Mouse (Mus musculus): Measurements from ENCODE around the gene Glipr1.
"Not testable (repeated sequence)": the region's sequence is repeated elsewhere in the genome, so short reads cannot be mapped to it uniquely, and the experiment has no call there.

The Glipr1 gene

DNA sequence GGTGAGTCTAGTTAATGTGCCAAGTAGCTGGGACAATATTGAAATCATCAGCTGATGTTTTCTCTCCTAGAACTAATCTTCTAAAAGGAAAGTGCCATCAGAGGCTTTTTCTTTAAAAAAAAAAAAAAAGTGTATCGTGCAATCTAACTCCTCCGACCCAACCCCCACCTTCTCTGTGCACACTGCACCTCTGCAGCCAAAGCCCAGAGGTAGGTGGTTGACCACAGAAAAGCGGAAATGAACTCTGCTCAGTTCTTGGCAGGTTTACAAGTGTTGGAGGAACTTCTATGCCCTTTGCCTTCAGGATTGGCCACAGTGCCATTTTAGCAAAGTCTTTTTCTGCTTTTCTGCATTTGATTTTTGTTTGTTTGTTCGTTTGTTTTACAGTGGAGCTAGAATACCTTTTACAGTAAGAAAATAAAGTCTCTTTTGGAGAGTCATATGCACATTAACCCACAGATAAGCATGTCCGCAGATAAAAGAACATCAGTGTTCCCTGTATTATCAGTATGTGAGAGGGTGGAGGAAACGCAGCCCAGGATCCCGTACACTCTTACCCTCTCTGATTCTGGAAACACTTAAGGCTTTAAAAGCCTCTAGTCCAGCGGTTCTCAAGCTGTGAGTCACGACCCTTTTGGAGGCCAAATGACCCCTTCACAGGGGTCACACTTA lies at the start of gene Glipr1:
Glipr1 (minus strand) TSS at position 88 of the 672 bp plus-strand sequence.
- no peak for DNase-seq (ENCODE audit: inconsistent ontology term)

DNA sequence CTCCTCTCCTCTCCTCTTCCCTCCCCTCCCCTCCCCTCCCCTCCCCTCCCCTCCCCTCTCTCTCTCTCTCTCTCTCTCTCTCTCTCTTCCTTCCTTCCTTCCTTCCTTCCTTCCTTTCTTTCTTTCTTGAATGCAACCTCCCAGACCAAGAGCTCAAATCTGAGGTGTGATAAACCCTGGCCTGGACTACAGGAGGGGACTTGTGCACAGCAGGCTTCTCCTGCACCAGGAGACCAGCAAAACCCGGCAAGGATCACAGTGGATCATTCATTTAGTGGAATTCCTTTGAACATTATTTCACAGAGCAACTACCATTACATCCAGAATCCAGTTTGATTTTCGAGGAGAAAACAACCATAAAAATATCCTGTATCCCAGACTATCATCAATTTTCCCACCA lies 49.5 kb upstream of the Glipr1 start:
- not testable (repeated sequence) for DNase-seq (ENCODE audit: inconsistent ontology term)

DNA sequence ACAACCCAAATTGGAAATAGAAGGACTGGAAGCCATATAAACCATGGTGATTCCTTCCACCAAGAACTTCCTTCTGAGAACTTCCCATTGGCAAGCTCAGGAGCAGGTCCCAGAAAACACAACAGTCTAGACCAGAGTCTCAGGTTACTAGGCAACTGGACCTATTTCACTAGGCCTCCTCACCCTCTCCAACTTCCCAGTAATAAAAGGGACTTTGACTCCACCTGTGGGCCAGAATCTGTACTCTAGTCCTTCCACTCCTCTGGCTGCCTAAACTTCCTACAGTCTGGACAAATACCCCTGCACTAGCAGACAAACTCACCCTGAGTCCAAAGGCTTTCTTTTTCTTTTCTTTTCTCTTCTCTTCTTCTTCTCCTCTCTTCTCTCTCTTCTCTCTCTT lies 48.8 kb upstream of the Glipr1 start:
- no peak for DNase-seq (ENCODE audit: inconsistent ontology term)

DNA sequence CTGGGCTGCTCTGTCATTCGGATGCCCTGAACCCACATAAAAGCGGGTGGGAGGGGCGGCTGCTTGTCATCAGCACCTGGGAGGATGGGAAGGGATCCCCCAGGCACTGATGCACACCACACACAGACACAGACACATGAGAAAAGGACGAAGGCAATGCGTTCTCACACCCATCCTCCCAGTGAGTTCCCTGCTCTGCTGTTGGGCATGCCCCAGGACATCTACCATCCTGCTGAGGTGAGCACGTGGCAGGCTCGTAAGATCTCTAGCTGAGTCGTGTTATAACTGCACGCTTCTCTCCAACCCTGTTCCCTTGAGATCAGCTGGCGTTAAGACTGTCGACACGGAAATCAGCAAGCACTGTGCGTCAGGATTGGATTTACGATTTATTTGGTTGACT lies 41.9 kb upstream of the Glipr1 start:
- not testable (repeated sequence) for DNase-seq (ENCODE audit: inconsistent ontology term)

DNA sequence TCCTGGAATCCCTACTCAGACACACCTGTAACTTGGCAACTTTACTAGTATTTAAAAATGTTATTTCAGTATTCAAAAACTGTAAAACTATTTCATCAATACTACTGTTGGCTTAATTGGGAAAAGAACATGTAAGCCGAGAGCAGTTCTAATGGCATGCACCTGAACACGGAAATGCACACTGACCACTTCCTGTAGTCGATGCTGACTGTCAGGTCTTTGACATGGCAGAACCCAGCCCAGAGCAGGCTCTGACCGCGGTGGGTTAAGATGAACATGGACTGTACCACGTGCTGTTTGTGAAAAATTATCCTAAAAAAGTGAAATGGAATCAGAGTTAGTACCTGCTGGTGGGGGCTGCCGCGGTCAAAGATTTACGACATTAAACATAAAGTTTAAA lies 41.1 kb upstream of the Glipr1 start:
- not testable (repeated sequence) for DNase-seq (ENCODE audit: inconsistent ontology term)

DNA sequence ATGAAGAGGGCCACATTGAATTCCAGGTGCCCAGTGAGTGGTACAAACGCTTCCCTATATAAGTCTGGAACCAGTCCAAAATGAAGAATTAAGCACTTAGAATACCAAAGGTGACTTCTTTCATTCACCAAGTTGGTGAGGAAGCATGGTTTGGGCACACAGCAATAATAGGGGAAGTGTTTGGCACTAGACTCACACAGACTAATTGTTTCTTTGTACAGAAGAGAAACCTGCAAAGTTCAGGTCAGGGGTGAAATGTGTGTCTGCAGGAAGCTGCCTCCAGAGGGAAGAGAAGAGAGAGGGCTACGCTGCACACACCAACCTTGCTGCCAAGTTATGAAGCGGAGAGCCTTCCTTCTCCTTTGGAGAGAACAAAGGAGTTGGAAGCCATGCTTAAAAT lies 26.3 kb upstream of the Glipr1 start:
- DNase-seq (ENCODE audit: inconsistent ontology term) = not testable (repeated sequence)

DNA sequence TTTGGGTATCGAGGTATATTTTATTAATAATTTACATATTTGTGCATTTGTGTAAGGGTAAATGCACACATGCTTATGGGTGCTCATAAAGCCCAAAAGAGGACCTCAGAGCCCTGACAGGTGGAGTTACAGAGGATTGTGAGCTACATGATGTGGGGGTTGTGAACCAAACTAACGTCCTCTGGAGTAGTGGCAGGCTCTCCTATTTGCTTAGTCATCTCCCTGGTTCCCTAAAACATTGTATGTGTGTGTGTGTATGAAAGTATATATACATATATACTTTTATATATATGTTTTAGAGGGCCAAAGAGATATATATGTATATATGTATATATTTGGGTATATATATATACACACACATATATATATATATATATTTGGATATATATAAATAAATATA lies 21.2 kb upstream of the Glipr1 start:
- DNase-seq (ENCODE audit: inconsistent ontology term) = no peak

DNA sequence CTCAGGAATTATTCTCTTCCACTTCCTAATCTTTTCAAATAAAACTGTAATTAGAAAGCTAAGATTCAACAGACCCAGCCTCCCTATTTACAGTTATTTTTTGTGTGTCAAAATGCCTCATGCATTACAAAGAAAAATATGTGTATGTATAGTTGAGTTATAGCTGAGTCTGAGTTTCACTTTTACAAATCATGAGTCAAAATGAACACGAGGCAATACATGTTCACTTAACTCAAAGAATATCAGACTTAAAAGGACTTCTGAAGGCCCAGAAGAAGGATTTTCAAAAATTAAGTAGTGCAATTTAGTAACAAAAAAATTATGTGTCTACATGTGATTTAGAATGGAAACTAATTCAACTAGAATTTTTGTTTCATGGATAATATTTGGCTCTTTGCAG lies 7.1 kb upstream of the Glipr1 start:
- DNase-seq (ENCODE audit: inconsistent ontology term) = not testable (repeated sequence)

DNA sequence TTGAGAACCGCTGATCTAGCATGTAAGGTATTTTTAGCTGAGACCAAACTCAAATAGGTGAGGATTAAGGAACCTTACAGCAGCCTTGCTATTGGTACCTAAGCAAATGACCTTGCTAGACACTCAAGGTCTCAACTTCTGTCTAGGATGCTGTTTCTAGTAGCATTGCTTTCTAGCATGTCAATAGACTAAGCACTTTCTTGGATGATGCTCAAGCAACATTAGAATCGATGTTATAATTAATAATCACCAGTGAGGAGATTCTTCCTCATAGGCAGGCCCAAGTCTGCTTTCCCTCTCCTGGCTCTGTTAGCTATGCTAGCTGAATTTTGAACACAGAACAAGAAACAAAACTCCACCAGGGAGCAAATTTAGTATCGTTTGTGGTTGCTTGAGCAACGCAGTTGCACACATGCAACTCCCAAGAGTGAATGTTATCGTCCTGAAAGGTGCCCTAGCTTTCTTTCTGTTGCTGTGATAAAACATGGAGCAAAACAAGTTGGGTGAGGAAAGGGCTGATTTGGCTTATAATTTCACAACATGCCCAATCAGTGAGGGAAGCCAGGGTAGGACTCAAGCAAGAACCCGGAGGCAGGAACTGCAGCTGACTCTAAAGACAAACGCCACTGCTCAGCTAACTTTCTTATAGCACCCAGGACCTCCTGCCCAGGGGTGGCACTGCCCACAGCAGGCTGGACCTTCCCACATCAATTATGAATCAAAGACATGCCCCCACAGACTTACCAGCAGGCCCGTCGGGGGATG lies 493 bp downstream of the Glipr1 start:
- DNase-seq (ENCODE audit: inconsistent ontology term) = no peak

DNA sequence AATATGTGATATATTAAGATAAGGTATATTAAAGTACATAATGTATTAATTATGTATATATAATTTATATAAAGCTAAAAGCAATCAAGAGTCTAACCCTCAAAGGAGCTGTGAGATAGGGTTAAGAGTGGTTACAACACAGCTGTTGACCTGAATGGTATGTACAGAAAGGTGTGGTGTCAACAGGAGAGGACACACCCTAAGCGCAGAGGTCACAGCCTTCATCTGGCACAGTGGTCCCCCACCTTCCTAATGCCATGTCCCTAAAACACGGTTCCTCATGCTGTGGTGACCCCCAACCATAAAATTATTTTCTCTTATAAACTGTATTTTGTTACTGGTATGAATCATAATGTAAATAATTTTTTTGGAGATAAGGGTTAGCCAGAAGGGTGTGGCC lies 1.1 kb downstream of the Glipr1 start:
- DNase-seq (ENCODE audit: inconsistent ontology term) = no peak

DNA sequence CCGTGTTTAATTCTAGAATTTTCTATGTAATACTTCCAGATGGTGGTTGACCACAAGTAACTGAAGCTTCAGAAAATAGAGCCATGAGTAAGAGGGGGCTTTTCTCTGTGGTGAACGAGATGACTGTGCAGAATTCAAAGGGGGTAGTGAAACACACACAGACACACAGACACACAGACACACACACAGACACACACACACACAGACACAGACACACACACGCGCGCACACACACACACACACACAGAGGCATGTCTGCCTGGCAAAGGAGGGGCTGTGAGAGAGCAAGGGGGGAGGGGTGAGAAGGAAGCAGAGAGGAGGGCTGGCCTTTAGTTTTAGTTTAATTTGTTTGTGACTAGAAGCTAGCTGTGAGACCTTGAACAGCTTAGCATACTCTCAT lies 1.9 kb downstream of the Glipr1 start:
- DNase-seq (ENCODE audit: inconsistent ontology term) = no peak

DNA sequence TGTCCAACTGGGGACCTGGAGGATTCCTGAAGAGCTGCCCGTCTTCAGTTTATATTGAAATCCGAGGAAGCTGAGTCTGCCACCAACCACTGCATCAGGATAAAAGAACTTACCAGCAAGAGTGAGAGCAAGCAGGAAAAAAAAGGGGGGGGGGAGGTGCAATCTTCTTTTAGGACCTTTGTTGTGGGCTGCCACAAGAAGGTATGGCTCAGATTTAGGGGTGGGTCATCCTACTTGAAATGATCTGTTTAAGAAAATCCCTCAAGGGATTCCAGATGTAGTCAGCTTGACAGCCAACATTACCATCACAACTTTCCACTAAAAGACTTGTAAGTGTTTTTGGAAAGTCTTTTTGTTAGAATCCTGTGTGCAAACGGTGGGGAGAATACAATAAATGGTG lies 2.7 kb downstream of the Glipr1 start:
- no peak for DNase-seq (ENCODE audit: inconsistent ontology term)

DNA sequence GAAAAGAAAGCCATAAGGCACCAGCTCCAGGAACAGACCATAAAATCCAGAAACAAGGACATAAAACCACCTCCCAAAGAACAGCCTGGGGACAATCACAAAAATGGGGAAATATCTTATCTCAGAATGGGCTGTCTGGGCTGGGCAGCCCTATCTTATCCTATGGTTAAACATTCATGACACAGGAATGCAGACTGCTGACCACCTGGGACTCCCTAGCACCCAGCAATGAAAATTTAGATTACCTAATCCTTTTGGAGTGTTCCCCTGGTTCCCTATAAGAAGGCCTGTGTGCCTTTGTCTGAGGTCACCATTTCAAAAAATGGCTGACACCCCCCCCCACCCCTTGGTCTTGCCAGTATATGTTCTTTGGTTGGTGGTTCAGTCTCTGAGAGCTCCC lies 4.8 kb downstream of the Glipr1 start:
- no peak for DNase-seq (ENCODE audit: inconsistent ontology term)

DNA sequence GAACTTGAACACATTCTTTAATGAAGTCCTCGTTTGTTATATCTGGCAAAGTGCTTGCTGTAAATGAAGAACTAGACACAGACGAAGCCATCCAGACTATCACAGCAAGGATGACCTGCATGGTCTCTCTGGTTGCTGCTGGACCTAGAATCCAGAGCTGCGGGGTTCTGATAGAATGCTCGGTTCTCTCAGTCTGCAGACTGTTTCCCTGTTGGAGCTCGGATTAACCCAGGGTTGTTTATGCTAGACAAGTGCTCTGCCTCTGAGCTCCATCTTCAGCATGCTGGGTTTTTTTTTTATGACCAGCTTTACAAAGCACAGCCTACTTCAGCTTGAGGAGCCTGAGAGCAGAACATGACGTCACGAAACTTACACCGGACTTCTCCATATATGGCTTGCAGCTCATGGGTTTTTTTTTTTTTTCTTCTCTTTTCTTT lies 5.5 kb downstream of the Glipr1 start:
- DNase-seq (ENCODE audit: inconsistent ontology term) = no peak

DNA sequence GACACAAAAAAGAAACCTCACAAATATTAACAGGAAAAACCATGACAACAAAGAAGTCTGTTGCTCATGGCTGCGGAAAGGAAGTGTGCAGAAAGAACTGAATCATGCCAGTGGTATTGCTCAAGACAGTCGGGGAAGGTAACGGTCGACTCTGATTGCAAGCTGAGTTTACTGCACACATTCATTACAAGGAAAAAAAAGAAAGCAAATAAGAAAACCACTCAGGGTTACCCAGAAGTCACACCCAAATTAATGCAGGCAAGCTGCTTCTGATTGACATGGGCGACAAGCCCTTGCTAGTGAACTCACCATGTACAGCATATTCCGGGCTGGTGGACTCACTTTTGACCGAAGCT lies 5.9 kb downstream of the Glipr1 start:
- no peak for DNase-seq (ENCODE audit: inconsistent ontology term)

DNA sequence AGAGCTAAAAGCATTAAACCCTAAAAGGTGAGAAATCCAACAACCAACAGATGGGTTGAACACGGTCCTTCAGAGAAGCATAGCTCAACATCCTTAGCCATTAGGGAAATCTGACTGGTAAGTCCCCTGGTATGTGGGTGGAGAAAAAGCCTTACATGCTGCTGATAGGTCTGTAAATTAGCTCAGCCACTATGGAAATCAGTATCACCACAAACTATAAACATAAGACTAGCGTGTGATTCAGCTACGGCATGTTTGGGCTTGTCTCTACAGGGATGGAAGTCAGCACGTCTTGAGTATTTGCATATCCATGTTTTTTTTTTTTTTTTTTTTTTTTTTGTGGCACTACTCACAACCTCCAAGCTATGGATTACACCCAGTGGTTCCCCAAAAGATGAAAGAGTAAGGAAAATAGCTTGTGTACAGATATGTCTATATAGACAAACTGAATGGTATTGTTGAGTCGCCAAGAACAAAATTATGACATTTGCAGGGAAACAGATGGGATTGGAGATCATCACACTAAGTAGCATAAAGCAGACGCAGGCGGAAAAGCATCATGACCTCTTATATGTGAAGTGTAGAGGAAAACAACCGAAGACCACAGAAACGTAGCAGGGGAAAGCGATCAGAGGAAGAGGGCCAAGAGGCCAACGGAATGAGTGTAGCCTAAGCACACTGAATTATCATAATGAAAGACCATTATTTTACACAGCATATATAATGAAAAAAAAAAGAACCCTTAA lies 6.5 kb downstream of the Glipr1 start:
- DNase-seq (ENCODE audit: inconsistent ontology term) = no peak

DNA sequence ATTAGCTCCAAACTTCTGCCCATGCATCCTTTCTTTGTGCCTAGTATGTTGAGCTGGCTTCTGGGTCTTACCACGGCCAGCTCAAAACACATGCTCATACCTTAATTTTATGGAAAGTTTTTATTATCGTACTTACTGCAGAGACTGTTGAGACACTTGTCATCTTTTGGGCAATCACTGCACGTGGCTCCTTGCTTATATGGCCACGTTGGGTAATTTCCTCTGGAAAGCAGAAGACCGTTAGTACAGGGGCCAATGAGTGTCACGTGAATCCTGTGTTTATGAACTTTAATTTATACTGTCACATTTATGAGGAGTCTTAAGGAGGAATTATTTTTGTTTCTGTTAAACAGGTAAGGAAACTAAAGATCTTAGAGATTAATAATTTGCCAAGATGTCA lies 16.0 kb downstream of the Glipr1 start:
- DNase-seq (ENCODE audit: inconsistent ontology term) = no peak

DNA sequence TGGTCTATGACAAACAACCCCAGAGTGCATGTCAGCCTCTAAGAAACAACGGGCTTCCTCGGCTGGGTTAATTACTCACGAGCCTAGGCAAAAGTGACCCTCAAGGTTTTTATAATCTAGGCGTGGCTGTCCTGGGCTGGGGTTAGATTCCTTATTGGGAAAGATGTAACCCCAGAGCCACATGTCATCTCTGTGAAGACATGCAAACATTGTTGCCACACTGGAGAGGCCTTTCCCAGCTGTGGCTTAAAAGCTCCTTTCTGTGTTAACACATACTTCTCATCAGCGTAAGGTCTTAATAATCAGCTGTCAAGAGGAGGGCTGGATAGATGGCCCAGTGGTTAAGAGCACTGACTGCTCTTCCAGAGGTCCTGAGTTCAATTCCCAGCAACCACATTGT lies 19.4 kb downstream of the Glipr1 start:
- no peak for DNase-seq (ENCODE audit: inconsistent ontology term)

DNA sequence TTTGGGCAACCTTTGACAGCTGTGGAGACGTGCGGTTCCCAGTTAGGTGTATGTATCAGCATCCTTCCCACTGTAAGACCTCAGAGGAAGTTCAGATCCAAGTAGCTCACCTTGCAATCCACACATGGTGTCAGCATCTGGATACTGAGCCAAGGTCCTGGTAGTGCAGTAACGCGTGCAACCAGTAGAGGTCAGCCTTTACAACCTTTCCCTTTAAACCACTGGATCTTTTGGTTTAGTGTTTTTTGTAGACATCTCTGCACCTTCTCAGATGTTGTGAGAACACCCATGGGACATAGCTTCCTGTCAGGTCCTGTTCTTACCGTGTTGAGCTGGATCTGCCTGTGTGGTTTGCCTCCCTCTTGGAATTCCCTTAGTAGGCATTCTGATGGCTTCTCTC lies 24.8 kb downstream of the Glipr1 start:
- no peak for DNase-seq (ENCODE audit: inconsistent ontology term)

DNA sequence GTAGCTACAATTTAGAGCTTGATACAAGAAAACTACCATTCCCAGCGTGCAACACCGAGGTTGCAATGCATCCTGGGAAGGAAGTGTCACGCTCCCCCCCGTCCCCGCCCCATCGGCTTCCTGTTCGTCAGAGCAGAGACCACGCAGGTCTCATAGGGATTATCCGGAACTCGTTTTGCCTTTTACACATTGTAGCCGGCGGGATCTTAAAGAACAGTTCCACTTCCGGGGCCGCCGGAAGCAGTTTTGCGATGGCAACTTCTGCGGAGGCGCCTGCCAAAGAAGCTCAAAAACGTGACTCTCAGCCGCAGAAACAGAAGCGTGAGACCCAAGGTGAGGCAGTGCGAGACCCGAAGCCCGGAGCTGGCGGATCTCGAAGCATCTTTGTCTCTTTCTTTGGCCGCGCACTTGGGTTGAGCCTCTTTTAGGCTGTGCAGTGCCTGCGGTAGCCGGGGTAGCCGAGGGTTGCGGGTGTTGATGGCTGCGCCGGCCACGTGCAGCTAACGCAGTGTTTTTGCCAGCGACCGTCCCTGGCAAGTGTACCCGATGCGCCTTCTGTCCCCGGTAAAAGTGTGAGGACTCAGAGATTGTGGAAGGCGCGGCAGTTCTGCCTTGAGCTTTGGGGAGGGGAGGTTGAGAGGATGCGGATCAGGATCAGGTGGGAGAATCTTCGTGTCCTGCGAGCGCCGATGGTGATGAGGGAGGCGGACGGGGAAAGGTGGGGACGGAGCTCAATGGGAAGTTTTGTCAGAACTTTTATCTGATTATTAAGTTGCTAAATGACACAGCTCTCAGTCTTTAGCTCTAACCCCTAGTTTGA lies 29.7 kb downstream of the Glipr1 start, which contains the start of gene Krr1:
Krr1 (plus strand) TSS at position 123 of the 820 bp plus-strand sequence.
- DNase-seq (ENCODE audit: inconsistent ontology term) = peak; percentile 97

DNA sequence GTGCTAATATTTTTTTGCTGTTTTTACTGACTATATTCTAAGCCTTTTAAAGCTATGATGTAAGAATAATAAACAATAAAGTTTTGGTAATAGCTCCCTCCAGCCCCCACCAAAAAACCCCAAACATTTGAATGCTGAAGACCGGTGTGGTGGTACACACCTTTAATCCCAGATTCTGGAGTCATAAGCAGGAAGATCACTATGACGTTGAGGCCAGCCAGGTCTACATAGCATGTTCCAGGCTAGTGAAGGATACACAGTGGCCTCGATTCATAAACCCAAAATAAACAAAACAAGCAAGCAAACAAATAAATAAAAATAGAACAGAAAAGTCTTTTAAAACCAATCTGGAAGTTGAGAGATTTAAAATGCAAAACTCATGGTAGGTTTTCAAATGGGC lies 30.5 kb downstream of the Glipr1 start:
- DNase-seq (ENCODE audit: inconsistent ontology term) = no peak

DNA sequence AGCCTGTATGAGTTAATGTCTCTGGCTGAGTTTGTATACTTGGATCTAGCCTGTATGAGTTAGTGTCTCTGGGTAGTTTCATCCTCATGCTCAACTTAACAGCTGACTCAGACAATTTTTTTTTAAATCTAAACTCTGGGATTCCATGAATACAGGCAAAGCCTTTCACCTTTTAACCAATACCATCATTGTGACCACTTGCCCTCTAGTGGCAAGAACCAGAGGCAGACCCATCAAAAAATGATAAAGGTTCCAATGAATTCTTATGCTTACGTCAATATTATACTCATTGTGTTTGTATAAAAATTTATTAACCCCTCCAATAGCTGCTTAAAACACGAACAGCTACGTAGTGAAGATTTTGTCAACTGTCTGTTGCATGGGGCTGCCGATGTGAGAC lies 36.0 kb downstream of the Glipr1 start:
- DNase-seq (ENCODE audit: inconsistent ontology term) = peak; percentile 27
